Mouse (Mus musculus): ENCODE measurements at regions not wholly inside any gene's neighbourhood (a gene's known extent, or its start where the extent isn't known, plus 50 kb on each side); places are given as distances from the start of the nearest gene placed in this dataset.

GRCm38 (mm10) chr7:137570199-137570598 lies 132.8 kb downstream of the Glrx3 start:
- no peak for TF ChIP-seq CTCF (IDR thresholded peaks at IDR 0.05; ENCODE audit: borderline replicate concordance, extremely low read depth, insufficient read depth, insufficient read length)
- TF ChIP-seq POLR2A (IDR thresholded peaks at IDR 0.05; ENCODE audit: borderline replicate concordance, extremely low read depth, insufficient read depth, insufficient read length, poor library complexity, severe bottlenecking) = no peak

Data from brain, embryonic 14.5 days (tissue).